Mouse (Mus musculus): Measurements from ENCODE around the gene Rbm47.

DNA sequence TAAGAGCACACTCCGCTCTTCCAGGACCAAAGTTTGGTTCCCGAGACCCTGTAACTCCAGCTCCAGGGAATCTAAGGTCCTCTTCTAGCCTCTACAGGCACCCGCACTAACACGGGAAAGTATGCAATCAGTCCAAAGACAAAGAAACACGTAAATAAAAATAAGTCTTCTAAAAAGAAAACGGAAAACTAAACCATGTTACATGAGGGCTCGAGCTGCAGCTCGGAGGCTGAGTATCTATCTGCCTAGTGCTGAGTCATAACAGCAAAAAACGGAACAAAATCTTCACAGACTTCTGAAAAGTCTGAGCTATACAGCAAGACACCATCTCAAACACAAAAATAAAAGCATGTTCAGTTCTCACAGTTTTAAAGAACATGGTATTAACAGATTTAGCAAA is 86.0 kb downstream of the Rbm47 start:
- TF ChIP-seq POLR2A (IDR thresholded peaks at IDR 0.05; ENCODE audit: insufficient read depth, low read depth, low read length), result no peak
- TF ChIP-seq CTCF (IDR thresholded peaks at IDR 0.05), result no peak

Data from heart, adult 2 months (tissue).